Mouse (Mus musculus) hindlimb bud, embryonic 11.5 days (tissue): ENCODE measurements around the gene Bcl6.

Experiments
- DNase-seq: peaks from one replicate; pipeline ENCODE4 v3.0.0-alpha.2; 2012; ENCODE audit warnings: low read depth, low spot score; ENCODE audit errors: extremely low spot score

Gene Bcl6

DNA sequence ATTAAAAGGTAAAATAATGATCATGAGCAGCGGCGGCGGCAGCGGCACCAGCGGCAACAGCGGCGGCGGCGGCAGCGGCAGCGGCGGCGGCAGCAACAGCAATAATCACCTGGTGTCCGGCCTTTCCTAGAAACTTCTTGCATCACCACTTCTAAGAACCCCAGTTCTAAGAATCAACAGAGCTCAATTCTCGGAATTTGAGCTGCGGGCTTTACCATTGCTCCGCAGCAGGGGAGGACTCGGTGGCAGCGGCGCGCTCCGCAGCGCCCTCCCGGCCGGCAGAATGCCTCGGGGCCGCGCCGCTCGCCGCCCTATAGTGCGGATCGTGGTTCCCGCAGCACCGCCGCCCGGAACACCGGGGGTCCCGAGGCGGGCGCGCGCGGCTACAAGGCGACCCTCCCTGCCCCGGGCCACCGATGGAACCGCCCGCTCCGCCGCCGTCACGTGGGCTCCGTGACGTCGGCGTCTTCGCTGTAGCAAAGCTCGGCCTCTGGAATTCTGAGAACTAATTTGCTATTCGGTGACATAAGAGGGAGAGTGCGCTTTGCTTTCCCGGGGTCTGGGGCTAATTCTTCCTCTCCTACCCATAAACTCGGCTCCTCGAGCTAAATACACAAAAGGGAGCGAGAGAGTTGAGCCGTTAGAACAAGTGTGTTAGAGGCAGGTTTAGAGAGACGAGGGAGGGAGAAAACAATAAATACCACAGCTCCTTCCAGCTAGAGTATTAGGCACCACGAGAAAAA is at the start of gene Bcl6, which contains the start of gene Gm37419:
Gene Bcl6, minus strand, starts transcription at position 387 of the 743 bp plus-strand sequence.
Gene Gm37419, plus strand, starts transcription at position 17 of the 743 bp plus-strand sequence.
- DNase-seq, result peak; percentile 86

DNA sequence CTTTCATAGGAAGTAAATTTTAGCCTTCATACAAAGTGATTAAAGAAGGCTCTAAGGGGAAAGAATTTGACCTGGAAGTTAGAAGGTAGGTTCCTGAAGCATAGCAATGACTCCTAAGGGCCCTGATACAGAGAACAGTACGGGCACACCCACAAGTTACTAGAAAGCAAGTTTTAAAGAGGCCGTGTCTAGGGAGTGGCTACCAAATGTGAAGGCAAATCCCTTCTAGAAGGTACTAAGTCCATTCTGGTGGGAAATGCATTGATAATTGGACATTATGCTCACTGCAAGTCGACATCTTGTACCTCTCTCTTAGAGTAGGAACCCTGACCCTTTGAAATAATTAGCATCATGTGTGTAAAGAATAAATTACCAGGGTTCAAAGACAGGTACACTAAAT is 47.7 kb upstream of the Bcl6 start:
- no peak for DNase-seq

DNA sequence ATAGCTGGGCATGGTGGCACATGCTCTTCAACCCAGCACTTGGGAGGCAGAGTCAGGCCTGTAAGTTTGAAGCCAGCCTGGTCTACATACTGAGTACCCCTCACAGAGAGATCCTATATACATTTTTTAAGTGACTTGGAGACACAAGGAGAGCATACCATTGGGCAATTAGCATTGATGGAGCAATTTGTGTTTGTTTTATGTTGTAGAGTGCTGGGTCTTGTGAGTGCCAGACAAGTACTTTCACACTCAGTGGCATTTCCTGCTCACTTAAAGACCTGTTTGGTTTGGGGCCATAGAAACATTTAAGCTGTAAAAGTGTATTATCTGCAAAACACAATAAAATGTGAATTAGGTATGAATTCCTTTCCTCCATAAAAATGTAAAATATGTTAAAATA is 47.1 kb upstream of the Bcl6 start:
- DNase-seq, result no peak

DNA sequence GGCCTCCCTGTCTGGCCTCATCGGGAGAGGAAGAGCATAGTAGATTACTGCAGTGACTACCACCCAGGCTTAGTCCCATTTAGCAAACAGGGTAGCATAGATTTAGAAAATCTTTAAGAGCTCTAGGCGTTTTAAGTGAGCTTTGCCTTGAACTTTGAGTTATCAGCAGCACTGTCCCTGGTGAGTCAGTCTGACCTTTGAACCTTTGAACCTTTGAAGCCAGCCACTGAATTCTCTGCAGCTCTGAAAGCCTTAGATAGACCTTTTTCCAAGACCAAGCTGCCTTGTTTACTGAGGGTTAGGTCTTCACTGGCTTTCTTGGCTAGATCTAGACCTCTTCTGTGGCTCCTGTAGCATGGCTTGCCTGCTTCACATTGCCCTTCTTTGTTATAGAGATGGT is 45.8 kb upstream of the Bcl6 start:
- no peak for DNase-seq

DNA sequence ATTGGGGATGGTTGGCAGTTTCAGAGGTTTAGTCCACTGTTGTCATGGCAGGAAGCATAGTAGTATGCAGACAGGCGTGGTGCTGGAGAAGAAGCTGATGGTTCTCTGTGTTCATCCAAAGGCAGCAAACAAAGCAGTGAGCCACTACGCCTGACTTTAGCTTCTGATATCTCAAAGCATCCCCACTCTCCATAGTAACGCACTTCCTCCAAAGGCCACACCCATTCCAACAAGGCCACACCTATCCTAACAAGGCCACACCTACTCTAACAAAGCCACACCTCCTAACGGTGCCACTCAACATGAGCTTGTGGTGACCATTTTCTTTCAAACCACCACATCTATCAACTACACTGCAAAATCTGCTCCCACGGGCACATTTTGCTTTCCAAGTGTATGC is 44.6 kb upstream of the Bcl6 start:
- DNase-seq, result no peak

DNA sequence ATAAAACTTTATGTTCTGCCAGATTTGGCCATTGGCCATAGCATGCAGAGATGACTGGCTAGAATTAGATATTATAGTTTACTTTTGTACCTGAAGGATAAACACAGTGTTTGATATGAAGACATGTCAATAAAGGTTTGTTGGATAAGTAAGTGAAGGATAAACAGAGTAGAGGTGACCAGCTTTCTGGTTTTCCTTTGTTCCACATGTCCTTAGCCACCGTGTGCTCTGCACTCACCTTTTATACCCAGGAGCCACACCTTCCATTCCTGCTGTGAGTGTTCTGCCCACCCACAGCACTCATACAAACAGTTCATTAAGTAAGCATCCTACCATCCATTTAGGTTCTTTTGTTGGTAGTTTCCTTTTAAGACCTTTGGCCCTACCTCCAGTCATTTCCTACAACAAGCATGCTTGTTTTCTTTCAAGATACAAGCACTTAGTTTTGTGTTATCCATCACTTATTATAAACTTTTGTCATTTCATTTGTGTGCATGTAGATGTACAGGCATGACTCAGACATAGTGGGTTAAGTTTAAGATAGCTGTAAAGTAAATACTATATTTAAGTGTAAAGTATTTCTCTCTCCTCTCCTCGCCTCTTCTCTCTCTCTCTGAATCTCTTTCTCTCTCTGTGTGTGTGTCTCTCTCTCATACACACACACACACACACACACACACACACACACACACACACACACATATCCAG is 41.5 kb upstream of the Bcl6 start:
- DNase-seq, result no peak

DNA sequence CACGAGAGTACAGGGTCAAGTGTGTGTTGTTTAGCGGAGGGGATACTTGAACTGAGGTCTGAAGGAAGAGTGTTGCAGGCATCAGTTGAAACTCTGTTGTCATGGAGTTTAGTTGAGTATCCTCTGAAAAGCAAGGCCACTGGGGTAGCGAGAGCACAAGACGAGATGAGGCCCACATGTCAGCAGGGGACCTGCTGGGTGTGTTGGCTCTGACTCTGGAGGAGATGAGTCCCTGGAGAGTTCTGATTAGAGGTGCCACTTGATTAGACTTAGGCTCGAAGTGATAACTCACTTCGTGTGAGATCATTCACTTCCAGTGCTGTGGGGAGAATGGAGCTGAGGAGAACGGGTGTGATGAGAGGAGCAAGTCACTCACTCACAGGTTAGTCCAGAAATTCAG is 36.8 kb upstream of the Bcl6 start:
- DNase-seq, result no peak

DNA sequence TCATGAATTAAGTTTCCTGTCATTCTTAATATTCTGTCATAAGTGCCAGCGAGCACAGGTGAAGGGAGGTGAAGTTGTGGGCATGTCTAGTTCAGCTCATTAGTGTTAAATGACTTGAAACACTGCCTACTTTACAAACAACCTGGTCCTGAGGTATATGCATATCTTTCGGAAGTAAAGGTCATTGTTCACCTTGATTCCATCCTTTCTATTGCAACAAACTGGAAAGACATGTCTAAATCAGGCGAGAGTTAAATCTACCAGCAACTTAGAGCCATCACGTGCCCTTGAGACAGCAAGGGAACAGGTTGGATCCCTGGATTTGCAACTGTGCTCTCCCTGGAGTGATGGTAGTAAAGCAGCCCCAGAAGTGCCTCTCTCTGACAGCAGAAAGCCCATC is 34.0 kb upstream of the Bcl6 start:
- DNase-seq, result no peak

DNA sequence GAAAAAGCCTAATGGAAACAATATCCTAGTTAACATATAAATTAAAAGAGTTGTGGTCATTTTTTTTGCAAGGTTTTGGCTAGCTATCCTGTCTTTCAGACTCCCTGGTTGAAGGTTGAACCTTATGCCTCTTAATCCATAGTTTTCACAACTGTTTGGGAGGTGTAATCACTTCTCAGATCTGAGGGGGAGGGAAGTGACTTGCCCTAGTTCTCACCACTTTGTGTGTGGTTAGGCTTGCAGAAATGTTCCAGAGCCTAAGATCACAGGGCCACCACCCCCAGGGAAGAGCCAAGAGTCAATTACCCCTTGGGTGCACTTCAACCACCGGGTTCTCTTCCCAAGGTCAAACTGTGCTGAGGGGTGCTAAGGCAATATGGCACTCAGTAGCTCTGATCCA is 33.1 kb upstream of the Bcl6 start:
- no peak for DNase-seq

DNA sequence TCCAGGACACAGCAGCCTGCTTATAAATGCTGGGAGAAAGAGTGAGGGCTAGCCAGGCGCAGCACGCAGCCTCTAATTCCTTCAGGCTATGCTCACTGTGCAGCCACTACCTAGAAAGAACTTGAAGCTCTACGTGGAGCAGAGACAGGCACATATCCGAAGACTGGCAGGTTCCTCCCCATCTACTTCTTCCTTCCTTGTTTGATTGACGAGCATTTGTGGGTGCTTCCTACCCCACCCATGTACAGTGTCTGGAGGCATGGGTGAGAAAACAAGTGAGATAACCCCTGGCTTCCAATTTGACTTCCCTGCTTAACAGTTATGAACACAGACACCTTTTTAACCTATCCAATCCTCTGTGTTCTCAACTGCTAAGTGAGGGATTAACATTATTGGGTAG is 28.1 kb upstream of the Bcl6 start:
- no peak for DNase-seq

DNA sequence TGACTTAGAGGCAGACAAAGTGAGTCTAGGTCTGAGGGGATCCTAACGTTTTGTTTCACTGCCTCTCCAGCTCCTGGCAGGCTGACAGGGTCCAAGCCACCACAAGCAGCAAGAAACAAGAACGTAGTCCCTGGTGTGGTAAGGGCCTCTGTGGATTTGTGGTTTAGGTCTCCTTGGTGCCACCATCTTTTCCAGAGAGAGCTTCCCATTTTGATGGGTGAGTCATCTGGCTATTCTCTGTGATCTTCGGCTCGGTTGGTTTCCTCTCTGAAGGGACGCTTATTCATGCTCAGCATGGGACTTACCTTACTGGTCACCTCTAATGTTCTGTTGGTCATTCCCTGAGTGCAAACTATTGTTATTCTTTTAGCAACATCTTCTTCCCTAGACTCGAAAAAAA is 27.6 kb upstream of the Bcl6 start:
- no peak for DNase-seq

DNA sequence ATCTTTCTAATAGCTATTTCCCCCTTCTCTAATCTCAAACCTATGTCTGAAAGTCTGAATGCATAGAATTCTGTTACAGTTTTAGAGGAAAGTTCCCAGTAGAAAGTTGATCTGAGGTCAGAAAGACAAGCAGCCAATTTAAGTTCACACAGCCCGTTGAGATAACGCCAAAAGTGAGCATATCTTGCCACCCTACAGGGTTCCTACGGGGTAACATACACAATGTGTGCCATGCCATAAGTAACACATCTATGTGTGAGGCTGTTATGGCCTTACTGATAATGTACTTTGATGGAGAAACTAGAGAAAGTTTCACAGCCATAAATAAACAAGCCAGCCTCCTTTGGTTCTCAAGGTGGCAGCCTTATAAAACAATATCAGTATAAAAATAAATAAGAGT is 25.7 kb upstream of the Bcl6 start:
- DNase-seq, result no peak

DNA sequence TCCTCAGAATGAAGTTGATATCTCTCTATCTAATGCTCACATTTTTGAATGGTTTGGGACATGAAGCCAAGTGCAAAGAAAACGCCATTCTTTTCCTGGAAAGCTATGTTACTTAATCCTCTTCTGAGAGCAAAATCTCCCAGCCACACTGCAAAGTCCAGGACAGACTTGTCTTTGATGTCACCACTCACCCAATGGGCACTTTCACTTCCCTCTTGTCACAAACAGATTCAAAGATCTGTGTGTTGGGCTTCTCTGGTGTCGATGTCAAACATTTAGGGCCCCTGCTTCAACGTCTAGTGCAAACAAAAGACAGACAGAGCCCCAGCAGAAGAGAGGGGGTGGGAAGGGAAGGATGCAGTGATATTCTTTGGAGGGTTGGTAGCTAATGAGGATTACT is 23.4 kb upstream of the Bcl6 start:
- DNase-seq, result no peak

DNA sequence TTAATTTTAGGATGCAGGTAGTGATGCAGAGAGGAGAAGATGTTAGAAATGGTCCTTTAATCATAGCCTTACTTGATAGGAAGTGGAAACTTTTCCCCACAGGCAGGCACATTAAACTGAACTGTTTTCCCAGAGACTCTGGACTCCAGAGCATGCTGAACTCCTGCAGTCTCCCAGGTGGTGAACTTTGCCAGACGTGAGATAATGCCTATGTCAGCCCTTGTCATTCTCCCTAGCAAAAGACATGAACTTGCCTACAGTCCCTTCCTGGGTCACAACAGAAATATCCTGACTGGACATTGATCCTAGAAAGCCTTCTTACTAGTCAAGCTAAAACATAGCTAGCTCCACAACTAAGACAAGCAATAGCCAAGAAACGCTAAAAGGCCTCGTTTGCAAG is 22.7 kb upstream of the Bcl6 start:
- DNase-seq, result no peak

DNA sequence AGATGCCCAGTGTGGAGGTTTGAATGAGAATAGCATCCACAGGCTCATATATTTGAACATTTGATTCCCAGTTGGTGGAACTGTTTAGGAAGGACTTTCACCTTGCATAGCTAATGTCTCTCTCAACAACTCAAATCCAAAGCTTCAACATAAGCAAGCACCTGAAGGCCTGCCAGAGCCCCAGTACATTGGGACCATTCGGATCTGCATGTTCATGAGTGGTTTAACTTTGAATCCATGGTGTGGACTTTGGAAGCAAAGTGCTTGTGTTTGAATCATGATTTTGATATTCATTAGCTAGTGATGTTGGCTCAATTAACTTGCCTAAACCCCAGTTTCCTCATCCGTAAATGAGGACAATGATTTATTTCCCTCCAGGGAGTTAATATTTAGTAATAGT is 21.2 kb upstream of the Bcl6 start:
- DNase-seq, result no peak

DNA sequence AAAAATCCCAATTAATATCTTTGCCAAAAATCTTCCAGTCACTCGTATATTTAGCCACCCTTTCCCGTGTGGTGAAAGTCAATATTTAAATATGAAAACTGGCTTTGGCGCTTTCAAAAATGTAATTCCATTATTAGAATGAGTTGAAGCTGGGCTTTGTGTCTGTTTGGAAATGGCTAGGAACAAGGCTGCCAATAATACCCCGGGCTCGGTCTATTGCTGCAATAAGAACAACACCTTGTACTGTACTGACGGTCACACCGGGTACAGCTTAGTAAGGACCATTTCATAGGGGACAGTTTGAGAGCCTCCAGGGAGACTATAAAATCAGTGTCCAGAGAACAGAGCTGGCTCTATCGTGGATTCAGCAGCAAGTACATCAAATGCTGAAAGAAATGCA is 17.3 kb upstream of the Bcl6 start:
- no peak for DNase-seq

DNA sequence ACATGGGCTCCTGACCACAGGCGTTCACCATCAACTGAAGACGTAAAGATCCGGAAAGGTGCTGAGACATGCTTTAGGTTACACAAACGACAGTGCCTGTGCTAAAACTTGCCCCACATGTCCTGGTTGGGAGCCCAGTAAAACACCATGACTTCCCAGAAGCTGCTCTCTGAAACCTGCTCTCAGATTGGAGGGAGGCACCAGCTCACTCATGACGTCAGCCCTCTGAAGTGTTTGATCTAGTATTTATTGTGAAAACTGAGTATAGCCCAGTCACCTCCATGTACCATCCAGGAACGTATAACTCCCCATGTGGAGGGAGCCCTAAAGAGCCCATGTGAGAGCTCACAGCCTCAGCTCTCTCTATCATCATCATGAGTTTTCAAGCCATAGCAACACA is 9.3 kb upstream of the Bcl6 start:
- no peak for DNase-seq

DNA sequence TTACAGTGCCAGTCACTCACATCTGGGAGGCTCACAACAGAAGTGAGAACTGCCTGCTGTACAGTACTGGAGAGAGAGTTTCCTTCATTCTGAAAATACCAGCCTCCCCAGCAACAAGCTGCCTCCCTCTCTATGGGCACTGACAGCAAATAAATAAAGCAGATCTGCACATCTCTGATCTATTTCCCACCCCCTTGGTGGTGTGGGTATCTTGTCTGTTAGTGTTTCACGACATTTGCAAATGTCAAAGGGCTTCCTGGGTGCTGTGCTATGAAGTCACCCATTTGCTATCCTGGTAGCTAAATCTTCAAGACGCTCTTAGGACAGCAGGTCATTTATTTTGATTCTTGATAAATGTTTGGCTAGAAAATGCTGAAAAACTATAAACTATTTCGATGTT is 8.6 kb upstream of the Bcl6 start:
- no peak for DNase-seq

DNA sequence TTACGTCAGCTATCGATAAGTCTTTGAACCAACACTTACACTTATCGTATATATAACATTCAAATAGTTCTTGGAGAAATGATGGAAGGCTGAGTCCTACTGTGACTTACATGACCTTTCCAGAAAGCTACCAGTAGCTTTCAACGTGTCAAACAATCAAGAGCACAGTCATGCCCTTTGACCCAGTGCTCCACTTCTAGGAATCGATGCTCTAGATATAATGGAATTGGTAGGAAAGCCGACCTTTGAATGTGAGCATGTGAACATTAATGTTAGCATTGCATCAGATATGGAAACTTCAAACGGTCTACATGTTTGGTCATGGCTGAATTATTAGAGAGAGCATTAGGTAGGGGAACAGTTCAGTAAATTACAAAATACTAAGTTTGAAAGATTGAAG is 7.7 kb upstream of the Bcl6 start:
- DNase-seq, result no peak

DNA sequence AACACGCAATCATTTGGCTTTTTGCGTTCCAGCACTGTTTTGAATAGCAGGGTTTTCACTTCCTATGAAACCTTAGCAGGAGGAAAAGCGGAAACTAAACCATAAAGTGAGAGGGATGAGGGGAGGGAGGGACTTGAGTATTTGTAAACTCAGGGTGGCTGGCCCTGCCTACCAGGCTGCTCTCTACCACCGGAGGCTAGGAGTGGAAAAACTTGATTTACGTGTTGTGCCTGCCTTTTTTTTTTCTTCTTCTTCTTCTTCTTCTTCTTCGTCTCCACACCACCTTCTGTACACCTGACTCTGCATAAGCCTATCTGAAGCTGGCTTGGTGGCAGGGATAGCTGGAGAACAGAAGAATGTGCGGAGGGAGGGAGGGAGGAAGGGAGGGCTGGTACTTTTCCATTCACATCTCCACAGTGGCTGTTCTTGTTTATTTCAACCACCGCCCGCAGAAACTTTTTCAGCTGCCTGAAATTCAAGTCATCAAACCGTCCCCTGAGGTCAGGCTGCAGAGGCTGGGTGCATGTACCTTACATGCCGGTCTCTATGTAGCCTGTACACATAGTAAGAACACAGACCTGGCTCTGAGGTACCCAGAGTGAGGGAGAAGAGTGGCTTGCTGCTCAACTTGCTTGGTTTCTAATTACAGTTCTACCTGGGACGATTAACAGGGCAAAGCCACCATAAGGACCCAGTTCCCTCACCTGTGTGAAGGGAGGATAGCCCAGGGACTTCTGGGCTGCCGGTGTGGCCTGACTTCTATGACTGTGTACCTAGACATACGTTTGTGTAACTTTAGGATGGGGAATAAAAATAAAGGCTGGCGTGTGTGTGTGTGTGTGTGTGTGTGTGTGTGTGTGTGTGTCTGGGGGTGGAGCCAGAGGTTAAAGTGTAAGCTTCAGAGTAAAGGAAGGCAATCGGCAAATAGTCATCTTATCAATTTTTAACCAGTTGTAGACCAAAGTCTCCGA is 5.0 kb upstream of the Bcl6 start:
- no peak for DNase-seq

DNA sequence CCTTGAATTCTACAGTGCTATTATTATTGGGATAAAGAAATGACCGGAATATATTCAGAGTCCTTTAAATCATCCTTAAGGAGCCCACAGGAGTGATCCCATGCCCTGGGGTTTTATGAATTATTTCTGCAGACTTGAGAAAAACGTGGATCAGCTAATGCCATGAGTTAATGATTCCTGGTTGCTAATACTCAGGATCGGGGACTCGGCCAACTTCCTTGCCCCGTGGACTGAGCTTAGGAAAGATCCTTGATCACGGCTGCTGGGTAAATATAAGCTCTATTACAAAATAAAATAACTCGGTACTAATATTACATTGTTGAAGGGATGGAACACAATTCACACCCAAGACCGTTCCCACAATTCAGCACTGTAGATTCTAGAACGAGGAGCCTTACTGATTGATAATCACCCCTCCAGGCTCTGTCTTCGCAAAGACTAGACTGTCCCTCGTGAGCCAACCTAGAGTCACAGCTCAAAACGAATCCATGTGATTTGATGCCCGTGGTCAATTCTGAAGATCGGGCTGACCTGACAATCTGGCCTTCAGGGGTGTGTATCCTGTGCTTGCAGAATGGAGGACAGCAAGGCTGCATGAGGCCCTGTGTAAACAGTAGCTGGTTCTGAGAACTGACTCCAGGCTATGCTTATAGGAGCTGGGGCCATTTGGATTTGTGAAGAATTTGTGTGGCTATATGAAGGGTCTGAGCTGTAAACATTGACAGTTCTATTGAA is 3.4 kb upstream of the Bcl6 start:
- no peak for DNase-seq
